Mouse (Mus musculus): ENCODE data around the gene Trim63. TPM values are rescaled to one million over a fixed set of nuclear protein-coding genes. Genes with fewer than 3 reads are reported as not detected.

The Trim63 gene
- polyA plus RNA-seq, 1 experiment from 2014 or later: 1.2 TPM

DNA sequence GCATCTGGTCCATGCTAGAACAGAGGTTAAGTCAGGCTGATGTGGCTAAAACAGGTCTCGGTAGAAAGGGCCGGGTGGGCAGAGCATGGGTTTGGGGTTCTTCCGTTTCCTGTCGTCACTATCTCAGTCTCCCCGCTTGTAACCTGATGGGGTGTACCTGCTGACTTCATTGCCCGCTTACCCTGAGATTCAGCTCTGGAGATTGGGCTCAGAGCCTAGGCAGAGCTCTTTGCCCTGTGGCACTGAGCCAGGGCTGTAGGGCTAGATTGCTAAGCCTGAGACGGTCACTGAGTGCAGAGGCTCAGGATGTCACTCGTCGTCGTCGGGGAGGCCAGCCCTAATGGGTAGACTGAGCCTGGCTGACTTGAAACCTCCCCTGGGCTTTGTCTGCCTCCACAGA, 33.2 kb downstream of the Trim63 start:
- no peak overlapping the region for H3K4me2 ChIP-seq
- H3K9ac ChIP-seq (replicated peaks): no peak overlapping the region
- 71% methylated on average over 11 of the region's 11 CpGs for WGBS
- no peak overlapping the region for H3K27ac ChIP-seq (replicated peaks)
- ATAC-seq (ENCODE audit: low FRiP score): no peak
- peaks cover 24% of the 10 kb centered on the region for H3K27me3 ChIP-seq (replicated peaks)
- no peaks in the 10 kb centered on the region for H3K36me3 ChIP-seq
- peaks cover 20% of the 10 kb centered on the region for H3K4me1 ChIP-seq
- H3K4me3 ChIP-seq (replicated peaks): no peak overlapping the region
- no peaks in the 10 kb centered on the region for H3K9me3 ChIP-seq (replicated peaks)

DNA sequence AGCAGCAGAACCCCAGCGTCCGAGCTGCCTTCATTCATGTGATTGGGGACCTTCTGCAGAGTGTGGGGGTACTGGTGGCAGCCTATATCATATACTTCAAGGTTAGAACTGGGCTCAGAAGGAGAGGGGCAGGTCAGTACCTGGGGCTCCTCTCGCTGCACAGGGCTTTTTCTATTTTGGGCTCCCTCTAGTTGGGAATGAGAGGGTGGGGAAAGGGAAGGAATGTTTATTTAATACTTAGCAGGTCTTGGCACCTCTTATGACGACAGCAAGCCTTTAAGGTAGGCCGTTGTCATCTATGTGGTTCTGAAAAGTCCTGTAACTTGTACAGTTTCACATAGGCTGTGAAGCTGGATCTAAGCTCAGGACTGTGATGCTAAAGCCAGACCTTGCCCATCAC, 33.6 kb downstream of the Trim63 start:
- Histone ChIP-seq H3K27me3 (replicated peaks) (peaks cover 19% of the 10 kb centered on the region), H3K4me2 (no peak overlapping the region), H3K27ac (replicated peaks) (no peak overlapping the region), H3K9ac (replicated peaks) (no peak overlapping the region), H3K9me3 (replicated peaks) (no peaks in the 10 kb centered on the region), H3K36me3 (no peaks in the 10 kb centered on the region), H3K4me3 (replicated peaks) (no peak overlapping the region), H3K4me1 (peaks cover 15% of the 10 kb centered on the region)
- WGBS: 83% methylated on average over 5 of the region's 5 CpGs
- no peak for ATAC-seq (ENCODE audit: low FRiP score)

DNA sequence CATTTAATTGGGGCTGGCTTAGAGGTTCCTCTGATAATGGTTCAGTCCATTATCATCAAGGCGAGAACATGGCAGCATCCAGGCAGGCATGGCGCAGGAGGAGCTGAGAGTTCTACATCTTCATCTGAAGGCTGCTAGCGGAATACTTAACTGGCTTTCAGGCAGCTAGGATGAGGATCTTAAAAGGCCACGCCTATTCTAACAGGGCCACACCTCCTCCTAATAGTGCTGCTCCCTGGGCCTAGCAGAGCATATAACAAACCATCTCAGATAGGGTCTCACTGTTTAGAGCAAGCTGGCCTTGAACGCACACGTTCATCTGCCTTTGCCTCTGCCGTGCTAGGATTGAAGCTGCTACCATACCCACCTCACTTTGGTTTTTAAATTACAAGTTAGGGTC, 34.9 kb downstream of the Trim63 start:
- Histone ChIP-seq H3K4me3 (replicated peaks) (no peak overlapping the region), H3K27ac (replicated peaks) (no peak overlapping the region), H3K9me3 (replicated peaks) (no peaks in the 10 kb centered on the region), H3K4me1 (peaks cover 13% of the 10 kb centered on the region), H3K9ac (replicated peaks) (no peak overlapping the region), H3K36me3 (no peaks in the 10 kb centered on the region), H3K27me3 (replicated peaks) (peaks cover 9% of the 10 kb centered on the region), H3K4me2 (no peak overlapping the region)
- ATAC-seq (ENCODE audit: low FRiP score): no peak
- 93% methylated on average over 7 of the region's 7 CpGs for WGBS

DNA sequence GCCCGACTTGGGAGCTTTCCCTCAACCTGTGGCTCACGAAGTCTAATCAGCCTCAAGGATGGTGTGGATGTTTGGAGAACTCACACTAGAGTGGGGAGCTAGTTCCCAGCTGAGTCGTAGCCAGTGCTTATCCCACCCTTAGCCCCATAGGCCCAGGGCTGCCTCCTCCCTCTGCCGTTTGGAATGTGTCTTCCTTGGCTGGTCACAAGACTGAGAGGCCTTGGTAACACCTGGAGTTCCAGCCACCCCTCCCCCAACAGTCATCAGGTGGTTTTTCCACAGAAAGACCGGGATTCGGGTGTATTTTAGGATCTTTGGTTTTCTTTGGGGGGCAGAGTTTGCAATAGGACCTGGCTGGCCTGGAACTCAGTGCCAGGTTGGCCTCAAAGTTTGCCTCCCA, 35.7 kb downstream of the Trim63 start:
- Histone ChIP-seq H3K4me2 (no peak overlapping the region), H3K9ac (replicated peaks) (no peak overlapping the region), H3K27me3 (replicated peaks) (peaks cover 4% of the 10 kb centered on the region), H3K27ac (replicated peaks) (no peak overlapping the region), H3K9me3 (replicated peaks) (no peaks in the 10 kb centered on the region), H3K36me3 (no peaks in the 10 kb centered on the region), H3K4me3 (replicated peaks) (no peak overlapping the region), H3K4me1 (peaks cover 13% of the 10 kb centered on the region)
- 92% methylated on average over 6 of the region's 6 CpGs for WGBS
- ATAC-seq (ENCODE audit: low FRiP score): no peak

DNA sequence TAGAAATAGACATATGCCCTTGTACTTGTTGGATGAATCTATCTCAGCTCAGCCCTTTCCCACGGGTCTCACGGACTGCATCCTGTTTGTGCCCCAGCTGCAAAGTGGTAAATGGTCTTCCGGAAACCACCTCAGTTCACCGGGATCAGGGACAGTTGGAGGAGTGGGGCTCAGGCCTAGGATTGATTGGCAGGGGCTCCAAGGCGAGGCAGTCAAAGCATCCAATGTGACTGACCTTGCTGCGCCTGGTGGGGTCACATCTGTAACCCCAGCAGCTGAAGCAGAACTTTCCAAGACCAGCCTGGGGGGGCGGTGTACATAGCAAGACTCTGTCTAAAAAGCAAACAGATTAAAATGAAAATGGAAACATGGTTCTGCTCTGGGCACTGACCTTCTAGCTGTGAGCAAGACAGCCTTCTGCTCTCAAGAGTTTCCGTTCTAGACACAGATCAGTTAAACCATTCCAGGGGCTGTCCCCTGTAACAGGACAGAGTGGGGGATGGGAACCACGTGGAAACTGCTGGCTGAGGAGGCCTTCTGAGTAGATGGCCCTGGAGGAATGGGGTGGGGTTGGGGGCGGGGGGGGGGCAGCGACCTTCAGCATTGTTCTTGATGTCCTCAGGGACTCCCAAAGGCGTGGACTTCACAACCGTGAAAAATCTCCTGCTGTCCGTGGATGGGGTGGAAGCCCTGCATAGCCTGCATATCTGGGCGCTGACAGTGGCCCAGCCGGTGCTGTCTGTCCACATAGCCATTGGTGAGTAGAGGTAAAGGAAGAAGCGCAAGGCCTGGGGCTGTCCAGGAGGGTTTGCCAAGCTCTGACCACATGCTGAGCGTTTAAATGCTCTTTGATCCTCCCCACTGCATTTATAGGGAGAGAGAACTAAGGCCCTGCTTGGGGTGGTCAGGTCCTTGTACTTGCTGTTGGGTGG, 36.7 kb downstream of the Trim63 start:
- Histone ChIP-seq H3K4me1 (peaks cover 13% of the 10 kb centered on the region), H3K27ac (replicated peaks) (no peak overlapping the region), H3K9ac (replicated peaks) (no peak overlapping the region), H3K36me3 (no peaks in the 10 kb centered on the region), H3K27me3 (replicated peaks) (no peaks in the 10 kb centered on the region), H3K4me3 (replicated peaks) (no peak overlapping the region), H3K4me2 (no peak overlapping the region), H3K9me3 (replicated peaks) (no peaks in the 10 kb centered on the region)
- WGBS: 51% methylated on average over 18 of the region's 18 CpGs
- ATAC-seq (ENCODE audit: low FRiP score): no peak

DNA sequence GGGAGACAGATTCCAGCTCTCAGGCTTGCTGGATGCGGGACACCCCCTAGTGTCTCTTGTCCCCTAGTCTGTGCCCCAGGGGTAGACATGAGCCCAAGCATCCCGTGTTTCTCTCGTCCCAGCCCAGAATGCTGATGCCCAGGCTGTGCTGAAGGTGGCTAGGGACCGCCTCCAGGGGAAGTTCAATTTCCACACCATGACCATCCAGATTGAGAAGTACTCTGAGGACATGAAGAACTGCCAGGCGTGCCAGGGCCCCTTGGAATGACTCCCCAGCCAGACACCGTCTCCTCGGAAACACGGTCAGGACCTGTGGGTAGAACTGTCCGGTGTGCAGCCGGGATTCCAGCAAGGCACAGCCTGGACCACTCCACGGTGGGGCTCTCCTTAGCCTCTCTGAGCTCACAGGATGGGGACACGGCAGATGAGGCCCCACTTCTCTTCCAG, 37.4 kb downstream of the Trim63 start:
- Histone ChIP-seq H3K4me3 (replicated peaks) (no peak overlapping the region), H3K27ac (replicated peaks) (no peak overlapping the region), H3K9ac (replicated peaks) (no peak overlapping the region), H3K4me1 (peaks cover 17% of the 10 kb centered on the region), H3K4me2 (no peak overlapping the region), H3K36me3 (no peaks in the 10 kb centered on the region), H3K27me3 (replicated peaks) (peaks cover 2% of the 10 kb centered on the region; the same call in 1 of the 2 replicates), H3K9me3 (replicated peaks) (no peaks in the 10 kb centered on the region)
- ATAC-seq (ENCODE audit: low FRiP score): no peak
- WGBS: 52% methylated on average over 12 of the region's 12 CpGs

DNA sequence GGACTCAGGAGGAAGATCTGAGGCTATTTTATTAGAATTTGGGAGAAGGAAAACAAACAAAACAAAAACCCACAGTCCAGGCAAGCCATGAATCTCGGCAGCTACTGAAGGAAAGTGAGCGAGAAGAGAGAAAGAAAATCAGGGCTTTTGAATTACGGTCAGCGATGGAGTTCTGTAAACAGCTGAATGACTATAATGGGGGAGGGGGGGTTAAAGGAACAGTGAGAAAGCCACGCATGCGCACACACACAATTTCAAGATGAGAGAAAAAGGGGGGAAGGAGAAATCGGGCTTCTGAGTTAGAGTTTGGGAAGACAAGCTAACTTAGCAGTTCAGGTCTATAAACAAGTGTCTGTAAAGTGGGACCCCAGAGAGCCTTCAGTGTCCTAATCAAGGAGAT, 38.0 kb downstream of the Trim63 start:
- ATAC-seq (ENCODE audit: low FRiP score): no peak
- Histone ChIP-seq H3K4me2 (no peak overlapping the region), H3K9ac (replicated peaks) (no peak overlapping the region), H3K4me1 (peaks cover 21% of the 10 kb centered on the region), H3K4me3 (replicated peaks) (no peak overlapping the region), H3K27me3 (replicated peaks) (peaks cover 5% of the 10 kb centered on the region; the same call in 1 of the 2 replicates), H3K27ac (replicated peaks) (no peak overlapping the region), H3K36me3 (no peaks in the 10 kb centered on the region), H3K9me3 (replicated peaks) (no peaks in the 10 kb centered on the region)
- WGBS: 61% methylated on average over 7 of the region's 7 CpGs

DNA sequence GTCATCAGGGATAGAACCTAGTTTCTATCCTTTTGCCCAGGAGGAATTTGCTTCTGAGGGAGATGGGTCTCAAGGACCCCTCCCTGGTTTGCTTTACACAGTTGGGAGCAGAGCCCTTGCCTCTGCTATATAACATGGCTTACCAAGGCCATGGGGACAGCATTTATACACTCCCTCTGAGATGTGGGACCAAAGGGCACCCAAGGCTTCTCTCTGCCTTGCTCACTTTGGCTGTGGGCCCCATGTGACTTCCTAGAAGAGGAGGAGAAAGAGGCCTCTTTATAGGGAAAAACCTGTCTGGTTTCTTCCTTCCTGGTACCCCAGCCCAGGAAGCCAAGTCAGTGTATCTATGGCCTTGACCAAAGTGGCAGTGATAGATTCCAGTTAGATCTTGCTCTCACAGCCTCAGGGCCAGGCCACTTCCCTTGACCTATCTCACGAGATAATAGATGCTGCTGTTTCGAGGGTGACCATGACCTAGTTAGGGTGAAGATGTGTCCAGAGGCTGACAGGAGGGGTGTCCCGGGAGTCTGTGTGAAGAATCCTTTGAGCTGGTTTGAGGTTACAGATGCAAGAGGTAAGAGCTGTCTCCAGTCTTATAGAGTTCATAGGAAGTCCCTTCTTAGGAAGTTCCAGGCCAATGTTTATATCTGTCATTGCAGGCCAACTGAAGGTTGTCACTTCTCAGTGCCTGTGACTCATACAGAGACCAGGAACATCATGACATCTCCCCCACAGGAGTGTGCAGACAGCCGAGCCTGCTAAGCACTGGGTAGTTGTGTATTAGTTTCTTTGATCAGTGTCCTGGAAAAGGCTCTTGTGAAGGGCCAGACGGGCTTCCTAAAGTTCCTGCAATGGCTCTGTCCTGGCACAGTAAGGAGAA, 38.8 kb downstream of the Trim63 start:
- H3K36me3 ChIP-seq: no peaks in the 10 kb centered on the region
- no peaks in the 10 kb centered on the region for H3K9me3 ChIP-seq (replicated peaks)
- H3K27ac ChIP-seq (replicated peaks): no peak overlapping the region
- ATAC-seq (ENCODE audit: low FRiP score): no peak
- peaks cover 5% of the 10 kb centered on the region; the same call in 1 of the 2 replicates for H3K27me3 ChIP-seq (replicated peaks)
- H3K4me1 ChIP-seq: peaks cover 21% of the 10 kb centered on the region
- H3K4me3 ChIP-seq (replicated peaks): no peak overlapping the region
- no peak overlapping the region for H3K9ac ChIP-seq (replicated peaks)
- H3K4me2 ChIP-seq: no peak overlapping the region
- 74% methylated on average over 5 of the region's 5 CpGs for WGBS

DNA sequence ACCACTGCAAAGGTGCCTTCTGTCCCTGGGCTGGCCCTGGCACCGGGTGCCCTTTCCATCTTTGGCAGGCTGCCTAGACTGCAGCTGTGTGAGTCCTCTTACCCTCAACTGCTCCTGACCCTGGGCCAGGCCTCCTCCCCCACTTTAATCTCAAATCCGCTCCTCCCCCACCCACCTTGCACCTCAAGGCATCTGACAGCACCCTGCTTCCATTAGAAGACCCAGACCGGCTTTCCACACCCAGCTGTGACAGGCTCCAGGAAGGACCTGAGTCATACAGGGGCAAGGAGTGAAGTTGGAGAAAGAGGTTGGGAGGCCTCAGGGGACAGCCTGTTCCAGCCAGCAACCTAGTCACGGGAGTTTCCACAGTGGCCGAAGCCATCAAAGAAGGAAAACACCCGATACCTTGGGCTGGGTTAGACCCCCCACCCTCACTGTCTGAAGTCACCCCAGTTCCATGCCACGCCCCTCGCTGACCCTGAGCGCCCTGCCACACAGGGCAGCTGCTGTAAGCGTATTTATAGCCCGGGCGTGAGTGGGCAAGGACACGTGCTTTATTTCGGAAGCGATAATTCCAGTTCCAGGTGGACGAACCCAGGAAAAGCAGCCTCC, 41.0 kb downstream of the Trim63 start:
- H3K4me3 ChIP-seq (replicated peaks): no peak overlapping the region
- H3K4me2 ChIP-seq: no peak overlapping the region
- peaks cover 5% of the 10 kb centered on the region; the same call in 1 of the 2 replicates for H3K27me3 ChIP-seq (replicated peaks)
- H3K9me3 ChIP-seq (replicated peaks): no peaks in the 10 kb centered on the region
- H3K9ac ChIP-seq (replicated peaks): no peak overlapping the region
- 53% methylated on average over 16 of the region's 16 CpGs for WGBS
- H3K36me3 ChIP-seq: no peaks in the 10 kb centered on the region
- ATAC-seq (ENCODE audit: low FRiP score): no peak
- no peak overlapping the region for H3K27ac ChIP-seq (replicated peaks)
- peaks cover 21% of the 10 kb centered on the region for H3K4me1 ChIP-seq

DNA sequence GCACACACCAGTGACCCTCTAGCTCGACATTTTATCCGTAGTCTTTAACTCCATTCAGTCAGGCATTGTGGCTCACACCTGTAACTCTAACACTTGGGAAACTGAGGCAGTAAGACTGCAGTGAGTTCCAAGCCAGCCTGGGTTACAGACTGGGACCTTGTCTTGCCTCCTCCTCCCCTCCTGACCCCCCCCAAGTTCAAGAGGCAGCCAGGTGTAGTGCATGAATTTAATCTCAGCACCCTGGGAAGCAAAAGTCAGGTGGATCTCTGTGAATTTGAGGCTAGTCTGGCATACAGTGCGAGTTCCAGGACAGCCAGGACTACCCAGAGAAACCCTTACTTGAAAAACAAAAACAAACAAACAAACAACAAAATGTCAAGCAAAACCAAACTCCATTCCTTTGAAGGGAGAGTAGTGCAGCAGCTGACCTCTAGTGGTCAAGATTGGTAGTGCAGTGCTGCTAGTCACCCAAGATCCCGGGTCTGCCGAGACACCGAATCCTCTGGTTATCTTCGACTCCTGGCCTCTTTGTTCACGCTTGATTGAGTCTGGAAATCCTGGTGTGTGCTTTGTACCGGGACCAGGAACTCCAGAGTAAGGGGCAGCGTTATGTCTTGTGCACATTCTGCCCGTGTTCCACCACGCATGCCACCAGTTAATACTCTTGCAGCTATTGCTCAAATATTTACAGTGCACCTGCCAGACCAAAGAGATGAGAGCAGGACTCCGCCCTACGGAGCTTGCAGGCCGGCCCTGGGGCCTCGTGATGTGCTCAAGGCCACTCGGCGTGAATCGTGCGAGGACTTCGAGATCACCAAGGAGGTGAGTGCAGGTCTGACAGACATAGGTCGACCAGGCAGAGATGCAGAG, 41.9 kb downstream of the Trim63 start:
- peak overlapping the region; percentile 50 for H3K4me2 ChIP-seq
- H3K9me3 ChIP-seq (replicated peaks): no peaks in the 10 kb centered on the region
- peaks cover 5% of the 10 kb centered on the region; the same call in 1 of the 2 replicates for H3K27me3 ChIP-seq (replicated peaks)
- peaks cover 17% of the 10 kb centered on the region for H3K4me1 ChIP-seq
- peak overlapping the region; percentile 29 for H3K9ac ChIP-seq (replicated peaks)
- H3K36me3 ChIP-seq: no peaks in the 10 kb centered on the region
- H3K4me3 ChIP-seq (replicated peaks): peak overlapping the region; percentile 13
- 20% methylated on average over 22 of the region's 22 CpGs for WGBS
- H3K27ac ChIP-seq (replicated peaks): no peak overlapping the region
- ATAC-seq (ENCODE audit: low FRiP score): peak; percentile 23; the same call in 1 of the 2 replicates

DNA sequence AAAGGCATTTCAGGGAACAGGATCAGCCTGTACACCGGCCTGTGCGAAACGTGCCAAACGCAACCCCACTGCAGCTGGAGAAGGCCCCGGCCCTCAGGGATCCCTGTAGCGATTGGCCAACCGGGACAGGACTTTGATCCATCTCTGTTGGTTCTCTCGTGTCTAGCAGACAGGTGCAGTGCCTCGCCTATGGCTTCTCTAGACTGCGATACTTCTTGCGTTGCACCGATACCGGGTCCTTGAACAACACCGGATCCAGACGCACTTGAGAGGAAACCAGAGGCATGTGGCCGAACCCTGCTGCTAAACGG, 42.5 kb downstream of the Trim63 start:
- H3K36me3 ChIP-seq: no peaks in the 10 kb centered on the region
- H3K27me3 ChIP-seq (replicated peaks): peaks cover 5% of the 10 kb centered on the region; the same call in 1 of the 2 replicates
- peak overlapping the region; percentile 29 for H3K9ac ChIP-seq (replicated peaks)
- H3K9me3 ChIP-seq (replicated peaks): no peaks in the 10 kb centered on the region
- peak overlapping the region; percentile 50 for H3K4me2 ChIP-seq
- ATAC-seq (ENCODE audit: low FRiP score): no peak; the same call in 1 of the 2 replicates
- H3K4me3 ChIP-seq (replicated peaks): peak overlapping the region; percentile 13
- H3K27ac ChIP-seq (replicated peaks): no peak overlapping the region
- WGBS: 40% methylated on average over 17 of the region's 17 CpGs
- H3K4me1 ChIP-seq: peaks cover 11% of the 10 kb centered on the region

All from neural tube, embryonic 15.5 days (tissue).